14 mouse cellular contexts compared by ENCODE assay signal in genomic region chr14:27051511-27051895, GRCm38 (mm10). TPM values are rescaled to one million over a fixed set of nuclear protein-coding genes. Genes with fewer than 3 reads are reported as not detected.
DNase-seq lines count a peak whose midpoint lies in the region; ATAC-seq lines count a peak whose summit lies in the region.
"Had no signal": no experiment of that assay in that cellular context is flagged by ENCODE, and none has a peak within 500 bp of the region (broad histone marks: within the 10 kb centered on the region; RNA-seq: fewer than 3 reads in every experiment).

No protein-coding gene starts in this region.

- H3K4me2 ChIP-seq in embryonic facial prominence, embryonic 14.5 days (ENCODE audit: low read depth, low read length): 0 out of 2 replicates have a peak overlapping the region, but pooled peaks have one; percentile 7
- peak overlapping the region; percentile 36; the same call in 1 of the 2 replicates for H3K4me2 ChIP-seq in hindbrain, embryonic 14.5 days (replicated peaks)
- H3K4me2 ChIP-seq in midbrain, embryonic 13.5 days (replicated peaks): no peak overlapping the region
- no peak overlapping the region for H3K4me2 ChIP-seq in intestine, embryonic 15.5 days (replicated peaks)
- H3K4me2 ChIP-seq: heart, embryonic 13.5 days had no signal

- WGBS in embryonic facial prominence, embryonic 14.5 days: 18% methylated on average over 5 of the region's 5 CpGs
- WGBS in hindbrain, embryonic 14.5 days: 38% methylated on average over 5 of the region's 5 CpGs
- 31% methylated on average over 5 of the region's 5 CpGs for WGBS in midbrain, embryonic 13.5 days
- 61% methylated on average over 5 of the region's 5 CpGs for WGBS in intestine, embryonic 15.5 days

- H3K4me1 ChIP-seq in embryonic facial prominence, embryonic 14.5 days (ENCODE audit: control insufficient read depth, insufficient read depth, low read length): peaks cover 59% of the 10 kb centered on the region
- peaks cover 28% of the 10 kb centered on the region for H3K4me1 ChIP-seq in hindbrain, embryonic 14.5 days (replicated peaks; ENCODE audit: control insufficient read depth, insufficient read depth, low read length)
- H3K4me1 ChIP-seq in midbrain, embryonic 13.5 days (replicated peaks): peaks cover 42% of the 10 kb centered on the region
- H3K4me1 ChIP-seq in intestine, embryonic 15.5 days (replicated peaks): peaks cover 8% of the 10 kb centered on the region

- no peaks in the 10 kb centered on the region for H3K27me3 ChIP-seq in embryonic facial prominence, embryonic 14.5 days (replicated peaks; ENCODE audit: control insufficient read depth, insufficient read depth, low read length)
- H3K27me3 ChIP-seq in hindbrain, embryonic 14.5 days (ENCODE audit: control insufficient read depth, insufficient read depth, low read length): no peaks in the 10 kb centered on the region
- peaks cover 40% of the 10 kb centered on the region for H3K27me3 ChIP-seq in midbrain, embryonic 13.5 days
- H3K27me3 ChIP-seq in intestine, embryonic 15.5 days (replicated peaks): no peaks in the 10 kb centered on the region
- H3K27me3 ChIP-seq: heart, embryonic 13.5 days had no signal

- H3K4me3 ChIP-seq in embryonic facial prominence, embryonic 14.5 days (ENCODE audit: low read depth, low read length): no peak overlapping the region
- no peak overlapping the region for H3K4me3 ChIP-seq in hindbrain, embryonic 14.5 days (replicated peaks; ENCODE audit: low read length)
- H3K4me3 ChIP-seq in midbrain, embryonic 13.5 days (replicated peaks): no peak overlapping the region
- H3K4me3 ChIP-seq in intestine, embryonic 15.5 days (replicated peaks): no peak overlapping the region
- H3K4me3 ChIP-seq: heart, embryonic 13.5 days had no signal

- H3K9ac ChIP-seq in embryonic facial prominence, embryonic 14.5 days (ENCODE audit: low read depth, low read length): no peak overlapping the region
- no peak overlapping the region for H3K9ac ChIP-seq in hindbrain, embryonic 14.5 days
- H3K9ac ChIP-seq in midbrain, embryonic 13.5 days (replicated peaks): no peak overlapping the region
- no peak overlapping the region for H3K9ac ChIP-seq in intestine, embryonic 15.5 days
- H3K9ac ChIP-seq: heart, embryonic 13.5 days had no signal

- peak; percentile 41 for DNase-seq in NIH3T3 (ENCODE audit: low read depth)
- DNase-seq in embryonic facial prominence, embryonic 14.5 days (ENCODE audit: low spot score): peak; percentile 88
- no peak for DNase-seq in hindbrain, embryonic 14.5 days (ENCODE audit: low spot score)
- DNase-seq in layer of hippocampus, postnatal 10 days (ENCODE audit: low spot score in 2 of 2): no peak
- DNase-seq in urinary bladder, postnatal 36 days (ENCODE audit: low spot score in 2 of 2): no peak
- no peak for DNase-seq in thymus, postnatal 0 days (ENCODE audit: low spot score)
- DNase-seq: layer of hippocampus, adult 9-11 months; lung, postnatal 14 days had no signal

- H3K27ac ChIP-seq in embryonic facial prominence, embryonic 14.5 days (replicated peaks; ENCODE audit: low read depth, low read length): peak overlapping the region; percentile 88
- H3K27ac ChIP-seq in hindbrain, embryonic 14.5 days: peak overlapping the region; percentile 74
- peak overlapping the region; percentile 67 for H3K27ac ChIP-seq in midbrain, embryonic 13.5 days
- H3K27ac ChIP-seq in intestine, embryonic 15.5 days: no peak overlapping the region
- H3K27ac ChIP-seq: heart, embryonic 13.5 days had no signal

- no peaks in the 10 kb centered on the region for H3K9me3 ChIP-seq in embryonic facial prominence, embryonic 14.5 days (ENCODE audit: control insufficient read depth, low read length)
- H3K9me3 ChIP-seq in hindbrain, embryonic 14.5 days (ENCODE audit: control insufficient read depth, low read length): no peaks in the 10 kb centered on the region
- H3K9me3 ChIP-seq in midbrain, embryonic 13.5 days: no peaks in the 10 kb centered on the region
- H3K9me3 ChIP-seq in intestine, embryonic 15.5 days: no peaks in the 10 kb centered on the region
- H3K9me3 ChIP-seq: heart, embryonic 13.5 days had no signal

- peak; percentile 79 for ATAC-seq in embryonic facial prominence, embryonic 14.5 days (ENCODE audit: low read depth)
- no peak for ATAC-seq in hindbrain, embryonic 14.5 days (ENCODE audit: low FRiP score)
- ATAC-seq in midbrain, embryonic 13.5 days: no peak
- no peak for ATAC-seq in intestine, embryonic 15.5 days
- ATAC-seq: intestine, postnatal 0 days had no signal

- H3K36me3 ChIP-seq in embryonic facial prominence, embryonic 14.5 days (ENCODE audit: control insufficient read depth, insufficient read depth, low read length): no peaks in the 10 kb centered on the region
- no peaks in the 10 kb centered on the region for H3K36me3 ChIP-seq in hindbrain, embryonic 14.5 days (replicated peaks; ENCODE audit: control insufficient read depth, insufficient read depth)
- H3K36me3 ChIP-seq in midbrain, embryonic 13.5 days: no peaks in the 10 kb centered on the region
- no peaks in the 10 kb centered on the region for H3K36me3 ChIP-seq in intestine, embryonic 15.5 days
- H3K36me3 ChIP-seq: heart, embryonic 13.5 days had no signal

RNA-seq across cellular contexts. Expression of gene Il17rd, which starts 12.8 kb away (rescaled TPM):
- polyA plus RNA-seq in embryonic facial prominence, embryonic 14.5 days (2014; fragmentation: Nextera tagmentation; extraction: Ambion mirVana): 4.9 and 5.7 TPM in 2 replicates
- polyA plus RNA-seq in hindbrain, embryonic 14.5 days (2014; fragmentation: Nextera tagmentation; extraction: Ambion mirVana): 2.8 TPM in 2 replicates
- polyA plus RNA-seq in midbrain, embryonic 13.5 days (2015; fragmentation: Nextera tagmentation; extraction: Ambion mirVana): 2.5 and 2.8 TPM in 2 replicates
- total RNA-seq in layer of hippocampus, postnatal 10 days (2021): 1 to 10 TPM; 5.8 to 6.5 TPM
- 0.19 and 0.20 TPM in 2 replicates for polyA plus RNA-seq in thymus, postnatal 0 days (2015; fragmentation: Nextera tagmentation; extraction: Ambion mirVana)
- 1.9 and 2.4 TPM in 2 replicates for polyA plus RNA-seq in intestine, embryonic 15.5 days (2015; fragmentation: Nextera tagmentation; extraction: Ambion mirVana)

RNA-seq across cellular contexts. Expression of gene Hesx1, which starts 57.3 kb away (rescaled TPM):
- 0.19 TPM in 1 of 2 replicates, not detected in the other for polyA plus RNA-seq in embryonic facial prominence, embryonic 14.5 days (2014; fragmentation: Nextera tagmentation; extraction: Ambion mirVana)
- 0.20 TPM in 1 of 2 replicates, not detected in the other for polyA plus RNA-seq in hindbrain, embryonic 14.5 days (2014; fragmentation: Nextera tagmentation; extraction: Ambion mirVana)
- not detected in 2 replicates for polyA plus RNA-seq in midbrain, embryonic 13.5 days (2015; fragmentation: Nextera tagmentation; extraction: Ambion mirVana)
- total RNA-seq in layer of hippocampus, postnatal 10 days (2021): not detected
- 1.4 and 2.1 TPM in 2 replicates for polyA plus RNA-seq in thymus, postnatal 0 days (2015; fragmentation: Nextera tagmentation; extraction: Ambion mirVana)
- polyA plus RNA-seq in intestine, embryonic 15.5 days (2015; fragmentation: Nextera tagmentation; extraction: Ambion mirVana): 0.34 and 0.35 TPM in 2 replicates
- total RNA-seq: liver, adult 2 months had no signal
- polyA plus RNA-seq: liver, adult 2 months; stomach, embryonic 14.5 days had no signal

Comparison
In these comparisons a context has a peak if more than half of its experiments do, and no peak if none do; other contexts are left out.
1. DNase-seq: peak in NIH3T3 (single experiment) and embryonic facial prominence, embryonic 14.5 days (single experiment); none in hindbrain, embryonic 14.5 days (single experiment), layer of hippocampus, postnatal 10 days (0 of 2), urinary bladder, postnatal 36 days (0 of 2) and thymus, postnatal 0 days (single experiment).
2. H3K4me2 ChIP-seq: peak in embryonic facial prominence, embryonic 14.5 days (single experiment) and hindbrain, embryonic 14.5 days (single experiment); none in midbrain, embryonic 13.5 days (single experiment) and intestine, embryonic 15.5 days (single experiment).